Mouse (Mus musculus): ENCODE results near the gene Pkm.

DNA sequence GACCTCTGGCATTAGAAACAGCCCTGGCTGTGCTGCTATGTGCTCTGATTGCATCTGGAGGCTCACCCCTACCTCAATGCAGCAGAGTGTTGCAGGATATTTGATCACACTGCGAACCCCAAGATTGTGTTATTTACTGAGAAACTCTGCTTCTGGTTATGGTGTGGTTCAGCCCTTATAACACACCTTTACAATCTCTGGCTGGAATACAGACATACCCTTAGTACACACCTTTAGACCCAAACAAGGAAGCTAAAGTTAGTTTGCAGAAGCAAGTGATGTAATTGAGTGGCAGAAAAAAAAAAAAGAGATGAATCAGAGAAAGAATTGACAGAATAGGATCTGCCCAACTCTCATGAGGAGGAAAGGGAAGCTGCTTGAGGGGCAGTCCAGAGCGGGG lies 45.2 kb upstream of the Pkm start:
- no peak for TF ChIP-seq POLR2A (IDR thresholded peaks at IDR 0.05; ENCODE audit: borderline replicate concordance, control insufficient read depth, low read depth, low read length)
- no peak for TF ChIP-seq CTCF (IDR thresholded peaks at IDR 0.05; ENCODE audit: control insufficient read depth, insufficient read depth, low read length)

All from bone marrow, adult 2 months (tissue).